Mouse (Mus musculus) heart, embryonic 11.5 days (tissue): Measurements from ENCODE around the gene Acat3. TPM values are rescaled to one million over a fixed set of nuclear protein-coding genes. Genes with fewer than 3 reads are reported as not detected.

Source experiments
- ATAC-seq: fragments of 200-750 bp; cut with Nextera tagmentation; replicated peaks from 2 replicates; pipeline ENCODE4 v1.8.0; 2017; ENCODE audit warnings: moderate library complexity; ENCODE audit not compliant: insufficient number of reproducible peaks, low FRiP score, low TSS enrichment
- H3K27ac ChIP-seq: fragments of 300-500 bp; sonication (generic); 2 replicates; pipeline ENCODE4 v1.5.1; 2014; ENCODE audit warnings: mild to moderate bottlenecking, low read depth, low read length
- H3K27me3 ChIP-seq: fragments of 300-500 bp; sonication (generic); 2 replicates; pipeline ENCODE4 v1.6.1; 2014; ENCODE audit warnings: mild to moderate bottlenecking, low read length, mixed read lengths; ENCODE audit not compliant: control insufficient read depth, insufficient read depth
- H3K36me3 ChIP-seq: fragments of 300-500 bp; sonication (generic); 2 replicates; pipeline ENCODE4 v1.6.1; 2014; ENCODE audit warnings: mild to moderate bottlenecking, low read length, moderate library complexity, mixed read lengths; ENCODE audit not compliant: control insufficient read depth, insufficient read depth
- H3K4me1 ChIP-seq: fragments of 300-500 bp; sonication (generic); 2 replicates; pipeline ENCODE4 v1.6.1; 2014; ENCODE audit warnings: low read length; ENCODE audit not compliant: control insufficient read depth, insufficient read depth
- H3K4me2 ChIP-seq: fragments of 300-500 bp; sonication (generic); 2 replicates; pipeline ENCODE4 v1.6.1; 2014; ENCODE audit warnings: mild to moderate bottlenecking, moderate library complexity
- H3K4me3 ChIP-seq: fragments of 300-500 bp; sonication (generic); 2 replicates; pipeline ENCODE4 v1.5.1; 2014; ENCODE audit warnings: low read depth, low read length
- H3K9ac ChIP-seq: fragments of 300-500 bp; sonication (generic); 2 replicates; pipeline ENCODE4 v1.6.1; 2014; ENCODE audit warnings: mild to moderate bottlenecking, low read depth, low read length, moderate library complexity
- H3K9me3 ChIP-seq: fragments of 300-500 bp; sonication (generic); replicated peaks from 2 replicates; pipeline ENCODE4 v1.6.1; 2016; ENCODE audit warnings: low read length; ENCODE audit not compliant: control insufficient read depth
- WGBS: fragments of 180-500 bp; shearing (Covaris S2); extraction: QIAGEN DNeasy Blood & Tissue Kit; methylation state at CpG from one replicate; pipeline ENCODE4 v1.1.7; 2014; ENCODE audit not compliant: insufficient replicate concordance; 5-methylcytosine and 5-hydroxymethylcytosine counted together
- polyA plus RNA-seq: library from polyadenylated mRNA; unstranded; fragments of >200 nt; fragmentation: Nextera tagmentation; extraction: Ambion mirVana; gene quantifications from 2 replicates; pipeline ENCODE4 v1.2.1, GENCODE M21; 2014

Acat3 gene
- polyA plus RNA-seq, 1 experiment from 2014 or later: 0.70 TPM

DNA sequence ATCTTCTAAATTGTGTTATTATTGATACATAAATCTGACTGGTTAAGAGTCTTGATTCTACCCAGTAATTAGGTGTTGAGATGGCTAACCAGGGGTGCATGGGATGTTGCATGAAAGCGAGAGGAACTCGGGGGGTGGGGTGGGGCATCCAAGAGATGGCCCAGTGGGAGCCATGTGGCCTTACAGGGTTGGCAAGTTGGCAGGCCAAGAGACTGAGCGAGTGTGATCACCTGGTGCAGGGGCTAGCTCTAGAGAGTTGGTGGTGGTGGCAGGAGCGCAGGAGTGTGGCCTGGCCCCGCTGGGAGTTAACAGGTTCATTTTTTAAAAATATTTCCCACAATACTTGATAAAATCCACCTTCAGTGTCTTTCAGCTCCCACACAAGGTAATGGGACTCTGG lies 42.7 kb downstream of the Acat3 start:
- H3K4me2 ChIP-seq: no peak overlapping the region
- no peak overlapping the region for H3K9ac ChIP-seq
- peaks cover 14% of the 10 kb centered on the region; the same call in 1 of the 2 replicates for H3K36me3 ChIP-seq
- ATAC-seq: no peak
- H3K27me3 ChIP-seq: no peaks in the 10 kb centered on the region
- H3K9me3 ChIP-seq: no peaks in the 10 kb centered on the region
- no peak overlapping the region for H3K4me3 ChIP-seq
- WGBS: 89% methylated on average over 5 of the region's 5 CpGs
- H3K4me1 ChIP-seq: no peaks in the 10 kb centered on the region
- no peak overlapping the region for H3K27ac ChIP-seq

DNA sequence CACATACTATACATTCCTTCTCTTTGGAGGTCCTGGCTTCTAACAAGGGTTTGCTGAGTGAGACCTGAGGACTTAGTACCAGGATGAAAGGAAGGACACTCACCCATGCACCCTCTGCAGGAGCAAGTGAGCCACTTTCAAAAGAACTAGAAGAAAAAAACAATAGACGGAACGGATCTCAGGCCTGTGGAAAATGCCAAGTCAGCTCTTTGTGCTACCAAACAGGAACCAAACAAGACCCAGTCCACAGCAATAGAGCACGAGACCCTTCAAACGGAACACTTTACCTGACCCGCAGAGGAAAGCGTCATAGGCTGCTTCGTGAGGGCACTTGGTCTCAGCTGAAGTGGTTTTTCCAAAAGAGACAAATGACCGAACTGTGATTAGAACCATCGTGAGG lies 48.4 kb downstream of the Acat3 start:
- Histone ChIP-seq H3K27me3 (no peaks in the 10 kb centered on the region), H3K27ac (no peak overlapping the region), H3K9ac (no peak overlapping the region), H3K4me2 (no peak overlapping the region), H3K36me3 (peaks cover 2% of the 10 kb centered on the region; the same call in 1 of the 2 replicates), H3K4me3 (no peak overlapping the region), H3K9me3 (no peaks in the 10 kb centered on the region), H3K4me1 (peaks cover 5% of the 10 kb centered on the region)
- ATAC-seq: no peak
- WGBS: 74% methylated on average over 9 of the region's 9 CpGs

DNA sequence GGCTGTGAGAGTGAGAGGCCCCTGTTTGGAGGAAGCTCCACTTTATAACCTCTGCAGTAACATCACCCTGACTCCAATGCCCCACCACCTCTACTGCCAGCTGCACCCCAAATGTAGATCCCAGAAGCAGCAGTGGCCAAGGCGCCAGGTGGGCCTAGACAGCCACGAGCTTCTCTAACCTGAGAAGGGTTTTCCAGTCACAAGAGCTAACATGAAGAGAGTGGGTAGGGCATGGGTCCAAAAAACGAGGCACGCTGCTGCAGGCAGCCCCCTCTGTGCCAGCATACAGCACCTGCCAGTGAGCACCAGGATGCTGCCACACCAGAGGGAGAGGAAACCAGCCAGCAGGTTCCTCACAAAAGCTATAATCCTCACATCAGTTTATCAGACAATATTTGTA lies 49.3 kb downstream of the Acat3 start:
- no peak overlapping the region for H3K9ac ChIP-seq
- H3K27me3 ChIP-seq: no peaks in the 10 kb centered on the region
- peaks cover 5% of the 10 kb centered on the region for H3K4me1 ChIP-seq
- ATAC-seq: no peak
- no peaks in the 10 kb centered on the region for H3K9me3 ChIP-seq
- WGBS: 92% methylated on average over 4 of the region's 4 CpGs
- 0 out of 2 replicates have a peak, but pooled peaks cover 2% of the 10 kb centered on the region for H3K36me3 ChIP-seq
- H3K27ac ChIP-seq: no peak overlapping the region
- H3K4me3 ChIP-seq: no peak overlapping the region
- no peak overlapping the region for H3K4me2 ChIP-seq

DNA sequence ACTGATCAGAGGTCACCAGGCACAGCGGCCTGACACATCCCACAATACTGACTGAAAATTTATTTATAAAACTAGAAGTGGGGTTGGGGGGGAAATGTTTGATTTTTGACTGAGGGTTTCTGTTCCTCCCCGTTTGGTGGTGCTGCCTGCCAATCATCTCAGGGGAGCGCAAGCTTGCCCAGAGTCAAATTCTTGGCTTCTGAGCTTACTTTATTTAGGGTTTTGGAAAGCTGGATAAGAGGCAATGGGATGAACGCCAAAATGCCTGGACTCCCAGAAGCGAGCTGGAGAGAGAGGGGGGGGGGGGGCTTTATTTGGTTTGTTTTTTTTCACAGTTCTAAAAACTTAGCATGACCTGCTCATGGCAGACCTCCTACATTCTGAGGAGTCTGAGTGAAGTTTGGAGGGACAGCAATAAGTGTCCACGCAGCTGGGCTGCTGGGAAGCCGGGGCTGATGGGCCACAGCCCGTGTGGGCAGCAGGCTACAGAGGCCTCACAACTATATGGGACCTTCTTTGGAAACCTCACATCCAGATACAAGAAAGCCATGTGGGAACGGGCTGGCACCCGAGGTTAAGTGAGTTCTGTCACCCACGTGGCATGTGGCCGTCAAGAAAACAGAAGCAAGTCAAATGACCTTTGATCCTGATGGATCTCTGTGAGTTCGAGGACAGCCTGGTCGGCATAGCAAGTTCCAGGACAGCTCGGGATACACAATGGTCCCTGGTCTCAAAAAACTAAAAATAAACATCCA lies 53.2 kb downstream of the Acat3 start:
- H3K4me2 ChIP-seq: no peak overlapping the region
- H3K9me3 ChIP-seq: no peaks in the 10 kb centered on the region
- H3K4me1 ChIP-seq: peaks cover 5% of the 10 kb centered on the region
- H3K36me3 ChIP-seq: 0 out of 2 replicates have a peak, but pooled peaks cover 2% of the 10 kb centered on the region
- no peak overlapping the region for H3K27ac ChIP-seq
- no peaks in the 10 kb centered on the region for H3K27me3 ChIP-seq
- ATAC-seq: no peak
- whole genome bisulfite sequencing: 73% methylated on average over 15 of the region's 15 CpGs
- no peak overlapping the region for H3K4me3 ChIP-seq
- H3K9ac ChIP-seq: no peak overlapping the region

DNA sequence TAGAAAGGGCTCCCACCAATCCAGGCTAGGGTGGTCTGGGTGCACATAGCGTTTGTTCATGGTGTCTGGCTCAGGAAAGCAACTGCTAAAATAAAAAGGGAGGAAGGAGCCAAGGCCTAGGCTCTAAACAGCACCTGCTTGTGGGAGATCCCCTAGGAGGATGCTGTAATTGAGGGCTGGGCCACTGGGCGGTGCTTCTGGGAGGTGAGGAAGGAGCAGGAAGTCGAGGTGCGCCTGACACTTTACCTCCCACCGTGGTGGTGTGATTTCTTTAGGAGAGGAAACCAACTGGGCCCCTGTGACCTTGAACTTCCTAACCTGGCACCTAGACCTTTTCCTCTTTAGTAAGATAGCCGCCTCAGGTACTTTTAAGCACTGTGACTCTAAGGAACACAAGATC lies 53.8 kb downstream of the Acat3 start:
- H3K4me3 ChIP-seq: no peak overlapping the region
- peaks cover 5% of the 10 kb centered on the region for H3K4me1 ChIP-seq
- no peak overlapping the region for H3K9ac ChIP-seq
- 31% methylated on average over 6 of the region's 6 CpGs for WGBS
- ATAC-seq: no peak
- H3K36me3 ChIP-seq: 0 out of 2 replicates have a peak, but pooled peaks cover 2% of the 10 kb centered on the region
- H3K27ac ChIP-seq: no peak overlapping the region
- no peak overlapping the region for H3K4me2 ChIP-seq
- H3K27me3 ChIP-seq: no peaks in the 10 kb centered on the region
- no peaks in the 10 kb centered on the region for H3K9me3 ChIP-seq

DNA sequence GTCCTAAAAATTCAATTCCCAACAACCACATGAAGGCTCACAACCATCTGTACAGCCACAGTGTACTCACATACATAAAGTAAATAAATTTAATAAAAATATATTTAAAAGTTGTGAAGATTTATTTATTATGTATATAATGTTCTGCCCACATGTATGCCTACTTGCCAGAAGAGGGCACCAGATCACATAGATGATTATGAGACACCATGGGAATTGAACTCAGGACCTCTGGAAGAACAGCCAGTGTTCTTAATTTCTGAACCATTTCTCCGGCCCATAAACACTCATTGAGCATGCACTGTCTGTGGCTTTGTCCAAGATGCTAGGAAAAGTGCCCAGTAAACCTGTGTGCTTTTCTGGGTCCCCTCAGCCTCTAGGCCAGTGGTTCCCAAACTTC lies 59.2 kb downstream of the Acat3 start:
- no peak for ATAC-seq
- WGBS: 83% methylated on average over 1 of the region's 1 CpGs
- Histone ChIP-seq H3K27ac (no peak overlapping the region), H3K9ac (no peak overlapping the region), H3K4me3 (no peak overlapping the region), H3K36me3 (no peaks in the 10 kb centered on the region), H3K4me2 (no peak overlapping the region), H3K9me3 (no peaks in the 10 kb centered on the region), H3K4me1 (peaks cover 2% of the 10 kb centered on the region; the same call in 1 of the 2 replicates), H3K27me3 (no peaks in the 10 kb centered on the region)

DNA sequence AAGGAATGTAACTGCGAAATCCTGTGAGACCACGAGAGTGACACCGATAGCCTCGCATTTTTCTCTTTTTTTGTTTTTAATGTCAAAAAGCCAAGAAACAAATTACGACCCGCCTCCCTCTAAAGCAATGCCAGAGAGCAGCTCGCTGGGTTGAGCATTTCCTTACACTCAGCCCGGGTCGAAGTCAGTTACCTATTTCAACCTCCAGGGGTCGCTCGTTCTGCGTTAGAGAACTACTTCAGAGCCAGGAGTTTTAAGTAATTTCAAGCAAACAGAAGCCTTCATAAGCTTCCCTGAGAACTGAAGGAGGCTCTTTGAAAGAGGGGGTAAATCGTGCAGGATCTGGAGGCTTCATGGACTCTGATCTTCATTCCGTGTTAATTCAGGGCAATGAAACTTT lies 60.2 kb downstream of the Acat3 start:
- Histone ChIP-seq H3K9ac (0 out of 2 replicates have a peak overlapping the region, but pooled peaks have one; percentile 43), H3K27me3 (no peaks in the 10 kb centered on the region), H3K4me3 (peak overlapping the region; percentile 21; the same call in 1 of the 2 replicates), H3K4me1 (peaks cover 2% of the 10 kb centered on the region; the same call in 1 of the 2 replicates), H3K36me3 (no peaks in the 10 kb centered on the region), H3K9me3 (no peaks in the 10 kb centered on the region), H3K4me2 (peak overlapping the region; percentile 60), H3K27ac (no peak overlapping the region)
- 6% methylated on average over 14 of the region's 14 CpGs for WGBS
- ATAC-seq: no peak

DNA sequence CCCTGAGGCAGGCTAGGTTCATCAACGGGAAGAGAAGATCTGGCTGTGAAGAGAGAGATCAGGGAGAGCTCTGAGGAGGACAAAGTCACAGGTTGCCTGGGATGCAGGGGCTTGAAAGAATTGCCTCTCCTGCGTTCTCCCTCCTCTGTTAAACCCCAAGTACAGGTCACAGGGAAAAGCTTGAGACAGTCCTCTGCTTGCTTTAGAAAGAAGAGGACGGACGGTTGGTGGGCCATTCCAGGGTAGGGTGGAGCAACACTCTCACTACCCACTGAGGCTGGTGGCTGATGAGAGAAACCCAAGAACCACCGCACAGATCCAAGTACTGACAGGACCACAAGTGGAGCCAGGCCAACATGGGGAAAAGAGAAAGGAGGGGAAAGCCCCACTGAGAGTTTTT lies 64.7 kb downstream of the Acat3 start, which contains the start of gene Mrgprh:
Gene Mrgprh, plus strand, starts transcription at position 301 of the 400 bp plus-strand sequence.
- no peaks in the 10 kb centered on the region for H3K9me3 ChIP-seq
- no peaks in the 10 kb centered on the region for H3K36me3 ChIP-seq
- WGBS: 83% methylated on average over 5 of the region's 5 CpGs
- no peak for ATAC-seq
- H3K9ac ChIP-seq: no peak within 1 kb of the TSS
- no peak within 1 kb of the TSS for H3K27ac ChIP-seq
- peaks cover 2% of the 10 kb centered on the region; the same call in 1 of the 2 replicates for H3K4me1 ChIP-seq
- H3K4me3 ChIP-seq: no peak within 1 kb of the TSS
- peaks cover 9% of the 10 kb centered on the region; the same call in 1 of the 2 replicates for H3K27me3 ChIP-seq
- H3K4me2 ChIP-seq: no peak within 1 kb of the TSS
